Mouse (Mus musculus): ENCODE results near the gene Myh6. TPM values are rescaled to one million over a fixed set of nuclear protein-coding genes. Genes with fewer than 3 reads are reported as not detected.
"Not testable (repeated sequence)": the region's sequence is repeated elsewhere in the genome, so short reads cannot be mapped to it uniquely, and the experiment has no call there.

Gene Myh6
- total RNA-seq, 2 experiments from 2014 or later, result 4.2 to 5.2 TPM

GRCm38 (mm10) chr14:54996793-54997192 is 30.1 kb upstream of the Myh6 start:
- intact Hi-C loops (cut with DNase I), result no loop called here

GRCm38 (mm10) chr14:54995457-54996138 is 28.9 kb upstream of the Myh6 start:
- peak in 1 of 2 experiments; percentile 28 for DNase-seq (ENCODE audit: low spot score in 2 of 2)
- intact Hi-C loops (cut with DNase I), result no loop called here

More at GRCm38 (mm10) chr14:54996793-54997192, 30.1 kb upstream of the Myh6 start:
- DNase-seq (ENCODE audit: low spot score in 2 of 2), result no peak

GRCm38 (mm10) chr14:54994869-54995186 is 28.1 kb upstream of the Myh6 start:
- intact Hi-C loops (cut with DNase I), result loop anchor here (1.0 kb wide), 1 partner anchor 17 kb away; no protein-coding TSS in a partner anchor

GRCm38 (mm10) chr14:54994136-54994868 is 27.6 kb upstream of the Myh6 start, which contains the start of gene Myh7:
Myh7 (minus strand) TSS chr14:54994626.
- no peak for DNase-seq (ENCODE audit: low spot score in 2 of 2)
- intact Hi-C loops (cut with DNase I), result loop anchor here (1.0 kb wide), 1 partner anchor 18 kb away; no protein-coding TSS in a partner anchor

More at GRCm38 (mm10) chr14:54994869-54995186, 28.1 kb upstream of the Myh6 start:
- DNase-seq (ENCODE audit: low spot score in 2 of 2), result no peak

GRCm38 (mm10) chr14:54993636-54994035 is 26.9 kb upstream of the Myh6 start:
- intact Hi-C loops (cut with DNase I), result loop anchor here (1.0 kb wide), 1 partner anchor 19 kb away; no protein-coding TSS in a partner anchor

GRCm38 (mm10) chr14:54992196-54992595 is 25.5 kb upstream of the Myh6 start:
- DNase-seq (ENCODE audit: low spot score in 2 of 2), result no peak
- intact Hi-C loops (cut with DNase I), result no loop called here

More at GRCm38 (mm10) chr14:54993636-54994035, 26.9 kb upstream of the Myh6 start:
- no peak for DNase-seq (ENCODE audit: low spot score in 2 of 2)

GRCm38 (mm10) chr14:54989886-54990441 is 23.2 kb upstream of the Myh6 start:
- intact Hi-C loops (cut with DNase I), result no loop called here
- DNase-seq (ENCODE audit: low spot score in 2 of 2), result no peak

GRCm38 (mm10) chr14:54988882-54989281 is 22.2 kb upstream of the Myh6 start:
- no peak for DNase-seq (ENCODE audit: low spot score in 2 of 2)
- intact Hi-C loops (cut with DNase I), result no loop called here

GRCm38 (mm10) chr14:54988350-54988874 is 21.7 kb upstream of the Myh6 start:
- DNase-seq (ENCODE audit: low spot score in 2 of 2); intact Hi-C loops (cut with DNase I): not testable (repeated sequence)

- no peak for DNase-seq (ENCODE audit: low spot score in 2 of 2)
- intact Hi-C loops (cut with DNase I), result no loop called here
Observed at GRCm38 (mm10) chr14:54981934-54982333, 15.2 kb upstream of the Myh6 start.

- intact Hi-C loops (cut with DNase I), result no loop called here
- no peak for DNase-seq (ENCODE audit: low spot score in 2 of 2)
Observed at GRCm38 (mm10) chr14:54978664-54979063, 11.9 kb upstream of the Myh6 start.

- intact Hi-C loops (cut with DNase I), result no loop called here
- DNase-seq (ENCODE audit: low spot score in 2 of 2), result no peak
Observed at GRCm38 (mm10) chr14:54976633-54977032, 9.9 kb upstream of the Myh6 start, which contains the start of gene Gm17428. Gm17428 (plus strand) TSS chr14:54976933.

GRCm38 (mm10) chr14:54974068-54974791 is 7.5 kb upstream of the Myh6 start:
- peak in 1 of 2 experiments; percentile 13 for DNase-seq (ENCODE audit: low spot score in 2 of 2)
- intact Hi-C loops (cut with DNase I), result loop anchor here (1.0 kb wide), 1 partner anchor 26 kb away; no protein-coding TSS in a partner anchor

- intact Hi-C loops (cut with DNase I); DNase-seq (ENCODE audit: low spot score in 2 of 2): not testable (repeated sequence)
Observed at GRCm38 (mm10) chr14:54972786-54973185, 6.1 kb upstream of the Myh6 start.

GRCm38 (mm10) chr14:54968344-54968743 is 1.6 kb upstream of the Myh6 start:
- intact Hi-C loops (cut with DNase I), result no loop called here
- DNase-seq (ENCODE audit: low spot score in 2 of 2), result no peak

GRCm38 (mm10) chr14:54967874-54968273 is 1.1 kb upstream of the Myh6 start:
- intact Hi-C loops (cut with DNase I), result no loop called here
- no peak for DNase-seq (ENCODE audit: low spot score in 2 of 2)

- intact Hi-C loops (cut with DNase I), result no loop called here
- DNase-seq (ENCODE audit: low spot score in 2 of 2), result no peak
Observed at GRCm38 (mm10) chr14:54965631-54966030, 1.1 kb downstream of the Myh6 start.

GRCm38 (mm10) chr14:54965044-54965443 is 1.7 kb downstream of the Myh6 start:
- intact Hi-C loops (cut with DNase I), result no loop called here
- no peak for DNase-seq (ENCODE audit: low spot score in 2 of 2)

- no peak for DNase-seq (ENCODE audit: low spot score in 2 of 2)
- intact Hi-C loops (cut with DNase I), result no loop called here
Observed at GRCm38 (mm10) chr14:54963727-54964126, 3.0 kb downstream of the Myh6 start.

Data from left cerebral cortex, postnatal 36 days (tissue).